ENCODE assay signal across 8 mouse cellular contexts in genomic region chr10:127063239-127063872, GRCm38 (mm10). TPM values are rescaled to one million over a fixed set of nuclear protein-coding genes. Genes with fewer than 3 reads are reported as not detected.
A peak's percentile ranks its signal among the peaks of the same experiment; 100 is the strongest.
DNase-seq lines count a peak whose midpoint lies in the region; ATAC-seq lines count a peak whose summit lies in the region.

Cdk4 (plus strand) TSS chr10:127063534.

- H3K27ac ChIP-seq in hindbrain, embryonic 11.5 days (ENCODE audit: low read depth, low read length) = peak within 1 kb of the TSS; percentile 82

- DNase-seq in Muller cell, postnatal 12 days (ENCODE audit: inconsistent ontology term) = peak; percentile 100
- peak; percentile 99 for DNase-seq in cerebellum, adult 9-11 months
- DNase-seq in frontal cortex, adult 2 months (ENCODE audit: extremely low spot score in 1 of 2, low spot score in 1 of 2) = peak; percentile 97 to 99
- DNase-seq in hindbrain, embryonic 11.5 days (ENCODE audit: low spot score) = peak; percentile 99
- DNase-seq in layer of hippocampus, postnatal 10 days (ENCODE audit: low spot score in 2 of 2) = peak; percentile 98 to 99
- DNase-seq in lung, postnatal 10 days = peak; percentile 98
- DNase-seq in ovary, postnatal 36 days (ENCODE audit: low spot score) = peak; percentile 99
- peak; percentile 97 for DNase-seq in thymus, postnatal 25 days

- peak within 1 kb of the TSS; percentile 81 for H3K4me3 ChIP-seq in hindbrain, embryonic 11.5 days (ENCODE audit: low read depth, low read length)

- peak within 1 kb of the TSS; percentile 48 for H3K4me2 ChIP-seq in hindbrain, embryonic 11.5 days (replicated peaks; ENCODE audit: low read depth, low read length)

- H3K9me3 ChIP-seq in hindbrain, embryonic 11.5 days (ENCODE audit: control insufficient read depth, low read length) = no peaks in the 10 kb centered on the region

- under 1% methylated on average over 46 of the region's 46 CpGs for WGBS in hindbrain, embryonic 11.5 days

- peaks cover 9% of the 10 kb centered on the region; the same call in 1 of the 2 replicates for H3K4me1 ChIP-seq in hindbrain, embryonic 11.5 days (replicated peaks; ENCODE audit: control insufficient read depth, insufficient read depth, low read length)

- no peaks in the 10 kb centered on the region; the same call in 1 of the 2 replicates for H3K27me3 ChIP-seq in hindbrain, embryonic 11.5 days (ENCODE audit: control insufficient read depth, insufficient read depth, low read length)

- H3K9ac ChIP-seq in hindbrain, embryonic 11.5 days (ENCODE audit: low read depth, low read length) = peak within 1 kb of the TSS; percentile 89

- peak; percentile 94 for ATAC-seq in hindbrain, embryonic 11.5 days (ENCODE audit: low FRiP score)

- peaks cover 22% of the 10 kb centered on the region for H3K36me3 ChIP-seq in hindbrain, embryonic 11.5 days (ENCODE audit: control insufficient read depth, insufficient read depth, low read length)

RNA-seq across cellular contexts. Expression of gene Cdk4, which starts in this region (rescaled TPM):
- polyA plus RNA-seq in frontal cortex, adult 2 months (2012; rRNA removed) = 154 and 167 TPM in 2 replicates
- 2,639 and 2,665 TPM in 2 replicates for polyA plus RNA-seq in hindbrain, embryonic 11.5 days (2014; fragmentation: Nextera tagmentation; extraction: Ambion mirVana)
- 100 to 1,000 TPM; 157 to 178 TPM for total RNA-seq in layer of hippocampus, postnatal 10 days (2021)

Comparison
In these comparisons a context has a peak if more than half of its experiments do, and no peak if none do; other contexts are left out.
1. Peak in every context shown above with its lines: DNase-seq, ATAC-seq, H3K4me3 ChIP-seq and H3K27ac ChIP-seq.
2. RNA of gene Cdk4 (polyA plus RNA-seq): 2,639 to 2,665 TPM in hindbrain, embryonic 11.5 days; 154 to 167 TPM in frontal cortex, adult 2 months; every median in the first group is over 10 times any median in the second.